Mouse (Mus musculus): ENCODE data around the gene Neu3. TPM values are rescaled to one million over a fixed set of nuclear protein-coding genes. Genes with fewer than 3 reads are reported as not detected.

The Neu3 gene
- polyA plus RNA-seq, 1 experiment from 2014 or later, result 1.1 TPM

DNA sequence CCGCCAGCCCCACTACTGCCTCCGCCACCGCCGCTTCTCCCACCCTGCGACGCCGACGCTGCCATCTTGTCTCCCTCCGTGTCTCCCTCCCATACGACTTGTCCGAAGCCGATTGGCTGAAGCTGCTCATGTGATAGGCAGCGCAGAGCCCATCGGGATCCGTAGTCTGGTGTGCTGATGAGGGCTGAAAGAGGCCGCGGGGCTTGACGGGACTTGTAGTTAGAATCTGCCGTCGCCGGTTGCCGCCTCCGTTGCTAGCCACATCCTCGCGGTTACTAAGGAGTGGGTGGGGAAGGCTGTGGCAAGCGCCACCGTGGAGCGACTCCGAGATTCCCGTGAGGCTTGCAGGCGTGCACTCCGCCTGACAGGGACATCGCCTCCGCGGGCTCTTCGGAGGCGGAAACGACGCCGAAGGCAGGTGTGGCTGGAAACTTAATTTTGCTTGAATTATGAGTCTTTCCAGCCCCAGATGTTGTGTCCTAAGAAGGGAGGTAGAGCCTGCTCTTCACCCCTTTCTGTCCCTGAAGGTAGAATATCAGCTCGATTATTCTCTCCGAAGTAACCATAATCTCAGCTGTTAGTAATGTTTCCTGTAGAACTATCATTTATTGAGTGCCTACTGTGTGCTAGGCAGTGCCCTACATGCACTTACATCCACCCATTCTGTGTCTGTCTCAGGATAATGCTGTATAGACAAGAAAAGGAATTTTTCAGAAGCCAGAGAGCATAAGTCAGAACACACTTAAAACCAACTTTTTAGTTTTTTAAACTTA lies 30.8 kb upstream of the Neu3 start, which contains the start of gene Xrra1:
Xrra1 (plus strand) TSS at position 304 of the 773 bp plus-strand sequence.
- DNase-seq (ENCODE audit: low spot score) (peak; percentile 98), ATAC-seq (ENCODE audit: insufficient number of reproducible peaks, low FRiP score, low TSS enrichment, low read depth) (peak; percentile 97)
- Histone ChIP-seq H3K9me3 (ENCODE audit: control insufficient read depth, low read length) (no peaks in the 10 kb centered on the region), H3K4me1 (ENCODE audit: control insufficient read depth, insufficient read depth, low read length) (peaks cover 5% of the 10 kb centered on the region), H3K27me3 (ENCODE audit: control insufficient read depth, insufficient read depth, low read length) (no peaks in the 10 kb centered on the region), H3K4me2 (ENCODE audit: low read depth, severe bottlenecking) (peak within 1 kb of the TSS; percentile 61), H3K4me3 (ENCODE audit: low read depth, low read length) (peak within 1 kb of the TSS; percentile 89), H3K27ac (replicated peaks; ENCODE audit: low read depth, low read length) (no peak within 1 kb of the TSS; the same call in 1 of the 2 replicates), H3K9ac (ENCODE audit: low read length) (peak within 1 kb of the TSS; percentile 95), H3K36me3 (ENCODE audit: control insufficient read depth, insufficient read depth, low read length) (peaks cover 3% of the 10 kb centered on the region; the same call in 1 of the 2 replicates)
- under 1% methylated on average over 42 of the region's 42 CpGs for WGBS

DNA sequence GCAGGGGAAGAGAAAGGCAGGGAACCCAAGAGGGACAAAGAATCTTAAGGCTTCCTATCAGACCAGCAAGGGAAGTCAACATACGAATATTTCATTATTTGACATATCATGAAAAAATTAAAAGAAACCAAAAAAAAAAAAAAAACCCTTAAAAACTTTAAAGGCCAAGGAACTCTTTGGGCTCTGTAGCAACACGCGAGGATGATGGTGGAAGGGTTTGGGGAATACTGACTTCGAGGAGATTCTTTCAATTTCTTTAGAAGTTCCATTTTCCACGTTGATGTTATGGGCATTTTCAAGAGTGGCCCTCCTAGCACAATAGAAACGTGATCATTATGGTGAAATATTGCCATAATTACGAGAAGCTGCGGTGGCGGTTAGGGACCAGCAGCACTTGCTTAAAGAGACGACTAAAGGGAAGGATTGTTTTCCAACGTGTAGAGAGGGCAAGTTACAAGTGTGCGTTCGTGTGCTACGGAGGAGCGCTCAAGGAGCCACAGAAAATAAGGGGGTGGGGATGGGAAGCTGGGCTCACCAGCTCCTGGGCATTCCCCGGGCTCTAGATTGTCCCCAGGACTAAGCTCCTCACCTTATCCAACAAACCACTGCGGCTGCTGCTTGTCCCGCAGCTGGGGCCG lies 30.1 kb upstream of the Neu3 start:
- no peaks in the 10 kb centered on the region for H3K27me3 ChIP-seq (ENCODE audit: control insufficient read depth, insufficient read depth, low read length)
- no peak overlapping the region; the same call in 1 of the 2 replicates for H3K27ac ChIP-seq (replicated peaks; ENCODE audit: low read depth, low read length)
- peak overlapping the region; percentile 95 for H3K9ac ChIP-seq (ENCODE audit: low read length)
- ATAC-seq (ENCODE audit: insufficient number of reproducible peaks, low FRiP score, low TSS enrichment, low read depth) (peak; percentile 44; the same call in 1 of the 2 replicates), DNase-seq (ENCODE audit: low spot score) (no peak)
- H3K4me1 ChIP-seq (ENCODE audit: control insufficient read depth, insufficient read depth, low read length), result peaks cover 5% of the 10 kb centered on the region
- H3K9me3 ChIP-seq (ENCODE audit: control insufficient read depth, low read length), result no peaks in the 10 kb centered on the region
- H3K36me3 ChIP-seq (ENCODE audit: control insufficient read depth, insufficient read depth, low read length), result peaks cover 5% of the 10 kb centered on the region; the same call in 1 of the 2 replicates
- peak overlapping the region; percentile 89 for H3K4me3 ChIP-seq (ENCODE audit: low read depth, low read length)
- H3K4me2 ChIP-seq (ENCODE audit: low read depth, severe bottlenecking), result peak overlapping the region; percentile 61
- under 1% methylated on average over 19 of the region's 19 CpGs for WGBS

DNA sequence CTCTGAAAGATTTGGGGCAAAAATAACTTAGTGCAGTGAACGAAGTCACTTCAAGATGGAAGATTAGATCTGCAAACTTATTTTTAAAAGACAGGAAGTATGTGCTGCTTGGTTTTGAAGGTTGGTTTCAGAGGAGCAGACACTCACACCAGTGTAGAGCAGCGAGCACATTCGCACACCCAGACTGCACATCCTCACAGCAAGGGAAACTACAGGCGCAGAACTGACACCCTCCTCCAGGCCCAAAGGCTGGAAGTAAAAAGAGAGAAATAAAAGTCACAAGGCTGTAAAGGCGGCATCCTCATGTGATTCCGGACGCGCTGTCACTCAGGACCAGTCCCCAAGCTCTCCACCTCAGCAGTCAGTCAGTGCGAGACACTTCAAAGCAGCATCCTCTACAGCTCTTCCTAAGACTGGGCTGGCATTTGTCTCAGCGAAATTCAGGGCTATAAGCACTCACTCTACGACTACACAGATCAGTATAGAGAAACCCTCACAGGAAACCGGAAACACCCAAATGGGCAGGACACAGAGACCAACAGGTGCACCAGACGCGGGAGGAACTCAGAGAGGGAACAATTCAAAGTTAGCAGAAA lies 28.1 kb upstream of the Neu3 start:
- Histone ChIP-seq H3K27ac (replicated peaks; ENCODE audit: low read depth, low read length) (no peak overlapping the region), H3K36me3 (ENCODE audit: control insufficient read depth, insufficient read depth, low read length) (peaks cover 6% of the 10 kb centered on the region; the same call in 1 of the 2 replicates), H3K4me2 (ENCODE audit: low read depth, severe bottlenecking) (no peak overlapping the region), H3K9me3 (ENCODE audit: control insufficient read depth, low read length) (no peaks in the 10 kb centered on the region), H3K4me1 (ENCODE audit: control insufficient read depth, insufficient read depth, low read length) (peaks cover 5% of the 10 kb centered on the region), H3K9ac (ENCODE audit: low read length) (no peak overlapping the region), H3K27me3 (ENCODE audit: control insufficient read depth, insufficient read depth, low read length) (no peaks in the 10 kb centered on the region), H3K4me3 (ENCODE audit: low read depth, low read length) (no peak overlapping the region)
- ATAC-seq (ENCODE audit: insufficient number of reproducible peaks, low FRiP score, low TSS enrichment, low read depth), result no peak
- no peak for DNase-seq (ENCODE audit: low spot score)
- 84% methylated on average over 14 of the region's 14 CpGs for WGBS

DNA sequence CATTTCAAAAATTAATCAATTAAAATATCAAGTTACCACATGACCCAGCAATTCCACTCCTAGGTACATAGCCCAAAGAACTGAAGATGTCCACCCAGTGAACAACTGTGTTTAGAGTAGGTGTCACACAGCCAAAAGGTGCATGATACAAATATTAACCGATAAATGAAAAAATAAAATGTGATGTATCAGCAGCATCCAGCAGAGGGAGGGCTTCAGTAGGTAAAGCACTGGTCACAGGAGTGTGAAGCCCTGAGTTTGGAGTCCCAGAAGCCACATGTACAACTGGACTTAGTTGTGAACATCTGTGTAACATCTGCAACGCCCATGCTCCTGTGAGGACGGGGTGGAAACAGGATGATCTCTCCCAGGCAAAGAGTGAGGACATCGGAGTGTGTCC lies 26.1 kb upstream of the Neu3 start:
- DNase-seq (ENCODE audit: low spot score) (no peak), ATAC-seq (ENCODE audit: insufficient number of reproducible peaks, low FRiP score, low TSS enrichment, low read depth) (no peak)
- H3K36me3 ChIP-seq (ENCODE audit: control insufficient read depth, insufficient read depth, low read length), result peaks cover 6% of the 10 kb centered on the region; the same call in 1 of the 2 replicates
- H3K9me3 ChIP-seq (ENCODE audit: control insufficient read depth, low read length), result no peaks in the 10 kb centered on the region
- H3K4me1 ChIP-seq (ENCODE audit: control insufficient read depth, insufficient read depth, low read length), result peaks cover 5% of the 10 kb centered on the region
- H3K27ac ChIP-seq (replicated peaks; ENCODE audit: low read depth, low read length), result no peak overlapping the region
- no peak overlapping the region for H3K9ac ChIP-seq (ENCODE audit: low read length)
- no peak overlapping the region for H3K4me3 ChIP-seq (ENCODE audit: low read depth, low read length)
- H3K27me3 ChIP-seq (ENCODE audit: control insufficient read depth, insufficient read depth, low read length), result no peaks in the 10 kb centered on the region
- H3K4me2 ChIP-seq (ENCODE audit: low read depth, severe bottlenecking), result no peak overlapping the region
- 85% methylated on average over 4 of the region's 4 CpGs for WGBS

DNA sequence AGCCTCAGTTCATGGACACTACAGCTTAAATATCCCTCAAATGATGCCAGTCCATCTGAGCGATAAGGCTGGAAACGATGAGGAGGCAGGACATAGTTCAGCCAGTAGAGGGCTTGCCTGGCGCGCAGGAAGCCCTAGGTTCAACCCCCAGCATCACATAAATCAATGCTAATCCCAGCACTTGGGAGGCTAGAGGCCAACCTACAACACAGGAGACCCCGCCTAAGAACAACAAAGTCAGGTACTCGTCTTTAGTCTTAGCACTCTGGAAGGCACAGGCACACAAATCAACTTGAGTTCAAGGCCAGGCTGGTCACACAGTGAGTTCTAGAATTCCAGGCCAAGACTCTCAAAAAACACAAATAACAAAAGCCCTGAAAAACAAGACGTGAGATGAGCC lies 25.1 kb upstream of the Neu3 start:
- Histone ChIP-seq H3K36me3 (ENCODE audit: control insufficient read depth, insufficient read depth, low read length) (peaks cover 7% of the 10 kb centered on the region; the same call in 1 of the 2 replicates), H3K9ac (ENCODE audit: low read length) (no peak overlapping the region), H3K4me2 (ENCODE audit: low read depth, severe bottlenecking) (no peak overlapping the region), H3K4me1 (ENCODE audit: control insufficient read depth, insufficient read depth, low read length) (peaks cover 5% of the 10 kb centered on the region), H3K9me3 (ENCODE audit: control insufficient read depth, low read length) (no peaks in the 10 kb centered on the region), H3K27me3 (ENCODE audit: control insufficient read depth, insufficient read depth, low read length) (no peaks in the 10 kb centered on the region), H3K27ac (replicated peaks; ENCODE audit: low read depth, low read length) (no peak overlapping the region), H3K4me3 (ENCODE audit: low read depth, low read length) (no peak overlapping the region)
- no peak for DNase-seq (ENCODE audit: low spot score)
- ATAC-seq (ENCODE audit: insufficient number of reproducible peaks, low FRiP score, low TSS enrichment, low read depth), result no peak
- 86% methylated on average over 7 of the region's 7 CpGs for WGBS

DNA sequence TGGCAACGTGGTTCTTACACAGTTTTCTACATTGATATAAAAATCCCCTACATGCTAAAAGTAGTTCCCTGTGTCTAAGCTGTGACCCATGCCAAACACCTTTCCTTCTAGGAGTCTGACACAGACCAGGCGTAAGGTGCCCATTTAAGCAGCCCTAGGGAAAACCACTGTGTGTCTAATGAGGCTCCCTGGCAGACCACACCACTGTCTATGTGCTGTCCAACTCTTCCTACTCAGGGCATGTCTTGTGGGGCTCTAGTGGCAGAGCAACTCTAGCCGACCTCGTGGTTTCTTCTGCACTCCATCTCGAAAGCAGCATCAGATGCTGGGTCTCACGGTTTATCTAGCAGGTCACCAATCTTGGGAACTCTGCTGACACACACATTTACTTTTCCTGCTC lies 23.4 kb upstream of the Neu3 start:
- no peaks in the 10 kb centered on the region for H3K4me1 ChIP-seq (ENCODE audit: control insufficient read depth, insufficient read depth, low read length)
- no peak overlapping the region for H3K4me2 ChIP-seq (ENCODE audit: low read depth, severe bottlenecking)
- no peak for ATAC-seq (ENCODE audit: insufficient number of reproducible peaks, low FRiP score, low TSS enrichment, low read depth)
- no peaks in the 10 kb centered on the region for H3K27me3 ChIP-seq (ENCODE audit: control insufficient read depth, insufficient read depth, low read length)
- H3K9ac ChIP-seq (ENCODE audit: low read length), result no peak overlapping the region
- no peak overlapping the region for H3K4me3 ChIP-seq (ENCODE audit: low read depth, low read length)
- 90% methylated on average over 6 of the region's 6 CpGs for WGBS
- no peaks in the 10 kb centered on the region for H3K9me3 ChIP-seq (ENCODE audit: control insufficient read depth, low read length)
- H3K27ac ChIP-seq (replicated peaks; ENCODE audit: low read depth, low read length), result no peak overlapping the region
- DNase-seq (ENCODE audit: low spot score), result no peak
- peaks cover 14% of the 10 kb centered on the region; the same call in 1 of the 2 replicates for H3K36me3 ChIP-seq (ENCODE audit: control insufficient read depth, insufficient read depth, low read length)

DNA sequence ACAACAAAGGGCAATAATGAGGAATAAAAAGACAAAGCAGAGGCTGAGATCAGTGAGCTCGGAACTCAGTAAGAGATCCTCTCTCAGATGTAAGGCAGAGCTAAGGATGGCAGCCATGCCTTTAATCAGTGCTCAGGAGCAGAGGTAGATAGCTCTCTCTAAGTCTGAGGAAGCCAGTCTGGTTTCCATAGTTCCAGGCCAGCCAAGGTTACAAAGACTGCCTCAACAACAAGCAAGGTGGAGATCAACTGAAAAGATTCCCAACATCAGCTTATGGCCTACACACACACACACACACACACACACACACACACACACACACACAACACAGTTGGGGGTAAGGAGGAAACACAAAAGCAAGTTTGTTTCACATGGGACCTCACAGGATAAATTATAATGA lies 22.9 kb upstream of the Neu3 start:
- Histone ChIP-seq H3K4me2 (ENCODE audit: low read depth, severe bottlenecking) (no peak overlapping the region), H3K36me3 (ENCODE audit: control insufficient read depth, insufficient read depth, low read length) (peaks cover 19% of the 10 kb centered on the region; the same call in 1 of the 2 replicates), H3K27me3 (ENCODE audit: control insufficient read depth, insufficient read depth, low read length) (no peaks in the 10 kb centered on the region), H3K9ac (ENCODE audit: low read length) (no peak overlapping the region), H3K4me3 (ENCODE audit: low read depth, low read length) (no peak overlapping the region), H3K9me3 (ENCODE audit: control insufficient read depth, low read length) (no peaks in the 10 kb centered on the region), H3K4me1 (ENCODE audit: control insufficient read depth, insufficient read depth, low read length) (no peaks in the 10 kb centered on the region), H3K27ac (replicated peaks; ENCODE audit: low read depth, low read length) (no peak overlapping the region)
- WGBS, result 85% methylated on average over 1 of the region's 1 CpGs
- no peak for ATAC-seq (ENCODE audit: insufficient number of reproducible peaks, low FRiP score, low TSS enrichment, low read depth)
- DNase-seq (ENCODE audit: low spot score), result no peak

DNA sequence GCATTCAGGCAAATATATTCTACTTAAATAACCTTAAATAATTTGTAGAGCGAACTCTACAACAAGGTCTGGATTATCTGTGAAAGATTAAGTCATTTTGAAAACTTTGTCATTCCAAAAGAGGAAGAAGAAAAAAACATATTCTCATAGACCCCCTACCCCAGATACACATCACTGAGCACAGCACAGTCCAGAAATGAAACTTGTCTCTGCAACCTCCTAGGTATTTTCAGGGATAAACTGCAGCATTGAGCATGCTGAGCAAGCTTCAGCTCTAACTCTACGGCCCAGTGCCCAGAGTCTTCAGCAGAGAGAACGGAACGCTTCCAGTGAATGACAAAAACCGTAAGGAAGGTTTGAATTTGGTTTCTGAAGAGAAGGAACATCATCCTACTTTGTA lies 22.3 kb upstream of the Neu3 start:
- Histone ChIP-seq H3K4me2 (ENCODE audit: low read depth, severe bottlenecking) (no peak overlapping the region), H3K4me3 (ENCODE audit: low read depth, low read length) (no peak overlapping the region), H3K36me3 (ENCODE audit: control insufficient read depth, insufficient read depth, low read length) (peaks cover 23% of the 10 kb centered on the region; the same call in 1 of the 2 replicates), H3K4me1 (ENCODE audit: control insufficient read depth, insufficient read depth, low read length) (no peaks in the 10 kb centered on the region), H3K9me3 (ENCODE audit: control insufficient read depth, low read length) (no peaks in the 10 kb centered on the region), H3K9ac (ENCODE audit: low read length) (no peak overlapping the region), H3K27ac (replicated peaks; ENCODE audit: low read depth, low read length) (no peak overlapping the region), H3K27me3 (ENCODE audit: control insufficient read depth, insufficient read depth, low read length) (no peaks in the 10 kb centered on the region)
- DNase-seq (ENCODE audit: low spot score), result no peak
- no peak for ATAC-seq (ENCODE audit: insufficient number of reproducible peaks, low FRiP score, low TSS enrichment, low read depth)
- WGBS, result 93% methylated on average over 5 of the region's 5 CpGs
